12 mouse cellular contexts compared by ENCODE assay signal in the genomic region with DNA sequence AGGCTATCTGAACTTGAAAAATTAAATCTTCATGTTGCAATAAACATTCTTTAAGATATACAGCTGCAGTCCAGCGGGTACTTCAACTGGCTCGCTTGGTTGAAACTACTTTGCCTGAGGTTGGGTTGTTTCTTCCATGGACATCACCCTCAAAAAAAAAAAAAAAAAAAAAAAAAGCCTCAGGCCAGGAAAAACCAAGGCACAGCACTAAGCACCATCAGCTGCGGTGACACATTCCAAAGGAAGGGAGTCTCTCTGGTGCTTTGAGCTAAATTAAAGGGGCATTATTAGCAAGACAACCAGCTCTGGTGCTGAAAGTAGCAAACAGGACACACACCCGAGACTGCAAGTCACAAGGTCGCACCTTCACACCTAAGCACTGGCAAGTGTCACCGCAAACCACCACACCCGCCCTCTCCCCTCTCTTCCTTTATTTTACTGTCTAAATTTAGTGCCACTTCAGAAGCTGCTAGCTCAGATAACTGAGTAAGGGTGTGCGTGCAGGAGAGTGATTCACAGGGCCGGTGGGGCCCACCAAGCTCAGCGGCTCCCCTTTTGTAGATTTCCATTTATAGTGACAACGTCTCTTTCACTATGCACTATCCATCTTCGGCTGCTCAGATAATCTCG.
DNase-seq lines count a peak whose midpoint lies in the region; ATAC-seq and TF ChIP-seq lines count a peak whose summit lies in the region.
"Had no signal": no experiment of that assay in that cellular context is flagged by ENCODE, and none has a peak within 500 bp of the region (broad histone marks: within the 10 kb centered on the region; RNA-seq: fewer than 3 reads in every experiment).

No protein-coding gene starts in this region.

- 0 out of 2 replicates have a peak overlapping the region, but pooled peaks have one; percentile 9 for H3K4me2 ChIP-seq in heart, embryonic 12.5 days
- peak overlapping the region; percentile 48 for H3K4me2 ChIP-seq in liver, embryonic 15.5 days
- H3K4me2 ChIP-seq: midbrain, embryonic 11.5 days; stomach, embryonic 15.5 days had no signal

- H3K4me3 ChIP-seq in heart, embryonic 12.5 days: no peak overlapping the region
- H3K4me3 ChIP-seq in liver, embryonic 15.5 days (replicated peaks): 0 out of 2 replicates have a peak overlapping the region, but pooled peaks have one; percentile 1
- no peak overlapping the region for H3K4me3 ChIP-seq in left cerebral cortex, adult 2 months
- H3K4me3 ChIP-seq: stomach, embryonic 15.5 days had no signal

- H3K9me3 ChIP-seq in heart, embryonic 12.5 days (replicated peaks): no peaks in the 10 kb centered on the region
- no peaks in the 10 kb centered on the region for H3K9me3 ChIP-seq in liver, embryonic 15.5 days (replicated peaks)
- H3K9me3 ChIP-seq: stomach, embryonic 15.5 days had no signal

- ATAC-seq in heart, embryonic 12.5 days (ENCODE audit: insufficient number of reproducible peaks, low FRiP score): peak; percentile 82
- ATAC-seq in liver, embryonic 15.5 days (ENCODE audit: insufficient read depth): peak; percentile 86

- peak overlapping the region; percentile 82 for H3K27ac ChIP-seq in heart, embryonic 12.5 days (ENCODE audit: poor library complexity, severe bottlenecking)
- no peak overlapping the region for H3K27ac ChIP-seq in liver, embryonic 15.5 days (replicated peaks)
- no peak overlapping the region for H3K27ac ChIP-seq in left cerebral cortex, adult 2 months
- H3K27ac ChIP-seq: kidney, postnatal 0 days; stomach, embryonic 15.5 days had no signal

- DNase-seq in heart, adult 8-10 months (ENCODE audit: low spot score): no peak
- DNase-seq in c-Kit-positive CD71-positive TER-119-positive erythroid progenitor cells, embryonic 14.5 days (ENCODE audit: low spot score): peak; percentile 21
- DNase-seq in thymus, postnatal 14 days: peak; percentile 45
- DNase-seq in left cerebral cortex, adult 2 months (ENCODE audit: extremely low spot score in 1 of 2, low spot score in 2 of 2): no peak
- DNase-seq in right cerebral cortex, adult 18-20 months: no peak
- DNase-seq in lung, postnatal 14 days: no peak
- DNase-seq: adrenal gland, postnatal 10 days had no signal

- H3K4me1 ChIP-seq in heart, embryonic 12.5 days (replicated peaks): peaks cover 20% of the 10 kb centered on the region
- H3K4me1 ChIP-seq in liver, embryonic 15.5 days (replicated peaks): peaks cover 45% of the 10 kb centered on the region
- H3K4me1 ChIP-seq: stomach, embryonic 15.5 days had no signal

- H3K27me3 ChIP-seq in heart, embryonic 12.5 days (replicated peaks): no peaks in the 10 kb centered on the region
- no peaks in the 10 kb centered on the region for H3K27me3 ChIP-seq in liver, embryonic 15.5 days
- H3K27me3 ChIP-seq: stomach, embryonic 15.5 days had no signal

- WGBS in heart, embryonic 12.5 days: 29% methylated on average over 13 of the region's 13 CpGs
- 15% methylated on average over 13 of the region's 13 CpGs for WGBS in liver, embryonic 15.5 days (ENCODE audit: insufficient replicate concordance)

- H3K36me3 ChIP-seq in heart, embryonic 12.5 days: no peaks in the 10 kb centered on the region
- no peaks in the 10 kb centered on the region for H3K36me3 ChIP-seq in liver, embryonic 15.5 days (replicated peaks)
- H3K36me3 ChIP-seq: stomach, embryonic 15.5 days had no signal

- no peak overlapping the region for H3K9ac ChIP-seq in heart, embryonic 12.5 days
- no peak overlapping the region for H3K9ac ChIP-seq in liver, embryonic 15.5 days
- H3K9ac ChIP-seq: stomach, embryonic 15.5 days had no signal

- TF ChIP-seq CTCF in left cerebral cortex, adult 2 months (IDR thresholded peaks at IDR 0.05): no peak

- intact Hi-C loops in left cerebral cortex, adult 2 months (cut with DNase I): no loop called here

Comparison
In these comparisons a context has a peak if more than half of its experiments do, and no peak if none do; other contexts are left out.
1. DNase-seq: peak in c-Kit-positive CD71-positive TER-119-positive erythroid progenitor cells, embryonic 14.5 days (single experiment) and thymus, postnatal 14 days (single experiment); none in heart, adult 8-10 months (single experiment), left cerebral cortex, adult 2 months (0 of 2), right cerebral cortex, adult 18-20 months (single experiment) and lung, postnatal 14 days (single experiment).